Mouse (Mus musculus) right cerebral cortex, adult 18-20 months (tissue): ENCODE measurements around the gene Skor1.

ENCODE experiments used
- DNase-seq: peaks from one replicate; pipeline ENCODE4 v3.0.0; 2022; ENCODE audit warnings: mixed read lengths

Gene Skor1

DNA sequence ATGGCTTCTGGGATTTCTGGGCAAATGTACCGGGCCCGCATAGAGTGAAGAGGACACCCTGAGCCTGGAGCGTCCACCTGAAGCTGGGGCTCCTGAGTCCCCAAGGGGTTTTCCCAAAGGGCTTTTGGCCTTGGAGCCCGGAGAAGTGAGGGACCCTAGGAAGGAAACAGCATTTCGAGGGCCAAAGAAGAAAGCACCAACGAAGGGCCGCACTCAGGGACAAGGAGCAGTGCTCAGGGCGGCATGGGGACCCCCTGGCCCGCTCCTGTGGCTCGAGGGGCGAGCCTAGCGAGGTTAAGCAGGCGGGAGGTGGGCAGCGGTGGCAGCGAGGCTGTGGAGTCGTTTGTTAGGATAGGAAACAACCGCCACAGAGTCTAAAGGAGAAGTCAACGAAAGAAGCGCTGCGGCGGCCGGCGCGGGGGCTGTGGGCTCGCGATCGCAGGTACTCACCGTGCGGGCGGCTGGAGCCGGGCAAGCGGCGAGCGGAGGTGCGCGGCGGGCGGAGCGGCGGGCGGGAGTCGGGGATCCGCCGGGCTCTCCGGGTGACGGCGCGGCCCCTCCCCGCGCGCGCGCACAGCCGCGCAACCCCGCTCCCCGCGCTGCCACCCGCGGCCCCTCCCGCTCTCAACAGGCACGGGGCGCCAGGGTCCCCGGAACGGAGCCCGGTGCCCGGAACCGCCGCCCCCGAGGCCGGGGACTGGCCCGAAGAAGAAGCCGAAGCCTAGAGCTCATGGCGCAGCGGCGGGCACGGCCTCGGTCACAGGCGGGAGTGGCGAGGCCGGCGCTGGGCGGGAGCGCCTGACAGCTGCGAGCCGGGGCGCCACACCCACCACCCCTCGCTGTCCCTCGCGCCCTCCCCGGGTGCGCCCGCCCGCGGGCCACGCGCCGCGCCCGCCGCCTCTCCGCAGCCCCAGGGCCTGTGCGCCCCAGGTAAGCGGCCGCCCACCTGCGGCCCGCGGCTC is at the start of gene Skor1:
Gene Skor1 (minus strand): TSS at position 552 of the 962 bp plus-strand sequence.
- DNase-seq: no peak

- DNase-seq: peak; percentile 10
Measured at GRCm38 (mm10) chr9:63197252-63197651, 48.5 kb upstream of the Skor1 start.

- DNase-seq: no peak
Measured at GRCm38 (mm10) chr9:63196114-63196682, 47.4 kb upstream of the Skor1 start.

DNA sequence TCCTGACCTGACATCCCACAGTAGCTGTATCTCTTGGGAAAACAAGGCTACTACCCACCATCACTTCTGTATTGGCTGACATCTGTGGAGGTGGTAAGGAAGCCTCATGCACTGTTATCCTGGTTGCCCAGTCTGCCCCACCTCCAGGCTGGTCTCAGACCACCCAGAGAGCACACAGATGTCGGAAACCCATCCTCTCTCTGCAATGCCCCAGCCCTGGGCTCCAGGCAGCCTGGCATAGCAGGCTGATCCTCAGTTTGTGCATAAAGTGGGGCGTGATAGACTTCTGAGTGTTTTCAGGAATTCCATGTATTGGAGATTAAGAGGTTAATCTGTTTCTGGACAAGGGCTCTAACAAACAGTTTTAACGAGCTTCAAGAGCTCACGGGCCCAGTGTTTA is 46.8 kb upstream of the Skor1 start:
- DNase-seq: no peak

DNA sequence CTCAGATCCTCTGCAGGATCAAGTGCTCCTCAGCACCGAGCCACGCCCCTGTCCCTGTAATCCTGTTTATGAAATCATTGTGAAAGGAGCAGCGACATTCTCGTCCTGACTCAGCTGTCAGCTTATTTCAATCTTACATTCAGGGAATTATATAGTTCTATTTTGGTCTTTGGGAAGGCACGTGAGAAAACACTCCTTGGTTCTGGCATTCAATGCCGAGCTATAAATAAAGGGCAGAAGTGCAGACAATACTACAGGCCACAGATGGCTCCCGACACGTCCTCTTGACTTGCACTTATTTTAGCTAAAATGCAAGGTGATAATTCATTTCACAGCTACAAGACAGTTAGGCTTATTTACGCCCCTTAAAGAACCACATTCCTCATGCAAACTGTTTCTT is 46.0 kb upstream of the Skor1 start:
- DNase-seq: no peak

GRCm38 (mm10) chr9:63192809-63193208 is 44.0 kb upstream of the Skor1 start:
- no peak for DNase-seq

DNA sequence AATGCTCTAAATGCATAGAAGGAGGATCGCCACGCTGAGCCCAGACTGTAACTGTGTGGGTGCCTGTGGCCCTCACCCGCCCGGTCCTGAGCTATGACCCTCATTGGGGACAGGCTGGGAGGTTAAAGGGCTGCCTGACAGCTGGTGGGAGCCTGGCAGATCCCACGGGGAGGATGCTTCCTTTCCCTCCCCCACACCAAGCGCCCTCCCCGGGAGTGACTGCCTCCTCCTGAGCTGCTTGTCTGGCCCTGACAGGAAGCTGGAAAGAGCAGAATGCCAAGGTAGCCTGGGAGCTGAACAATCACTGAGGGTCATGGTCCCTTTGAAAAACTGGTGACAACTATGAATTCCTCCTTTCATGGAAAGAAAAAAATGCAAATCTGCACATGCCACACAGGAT is 38.5 kb upstream of the Skor1 start:
- DNase-seq: no peak

DNA sequence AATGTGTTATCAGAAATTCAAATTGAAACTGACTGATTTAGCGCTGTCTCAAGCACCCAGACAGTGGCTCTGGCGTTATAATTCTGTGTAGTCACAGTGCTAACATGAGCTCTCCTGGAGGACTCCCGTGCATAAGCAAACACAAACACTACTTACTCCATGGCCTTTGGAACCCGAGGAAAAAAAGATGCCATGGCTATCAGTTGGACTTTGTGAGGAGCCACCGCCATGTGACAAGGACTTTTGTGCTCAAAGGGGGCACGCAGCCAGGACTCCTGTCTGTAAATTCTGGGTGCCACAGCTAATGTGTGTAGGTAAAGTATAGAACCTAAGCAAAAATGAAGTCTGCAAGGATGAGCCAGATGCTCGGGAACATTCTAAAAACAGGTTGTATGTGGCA is 36.5 kb upstream of the Skor1 start:
- DNase-seq: no peak

- no peak for DNase-seq
Measured at GRCm38 (mm10) chr9:63183864-63184263, 35.1 kb upstream of the Skor1 start.

DNA sequence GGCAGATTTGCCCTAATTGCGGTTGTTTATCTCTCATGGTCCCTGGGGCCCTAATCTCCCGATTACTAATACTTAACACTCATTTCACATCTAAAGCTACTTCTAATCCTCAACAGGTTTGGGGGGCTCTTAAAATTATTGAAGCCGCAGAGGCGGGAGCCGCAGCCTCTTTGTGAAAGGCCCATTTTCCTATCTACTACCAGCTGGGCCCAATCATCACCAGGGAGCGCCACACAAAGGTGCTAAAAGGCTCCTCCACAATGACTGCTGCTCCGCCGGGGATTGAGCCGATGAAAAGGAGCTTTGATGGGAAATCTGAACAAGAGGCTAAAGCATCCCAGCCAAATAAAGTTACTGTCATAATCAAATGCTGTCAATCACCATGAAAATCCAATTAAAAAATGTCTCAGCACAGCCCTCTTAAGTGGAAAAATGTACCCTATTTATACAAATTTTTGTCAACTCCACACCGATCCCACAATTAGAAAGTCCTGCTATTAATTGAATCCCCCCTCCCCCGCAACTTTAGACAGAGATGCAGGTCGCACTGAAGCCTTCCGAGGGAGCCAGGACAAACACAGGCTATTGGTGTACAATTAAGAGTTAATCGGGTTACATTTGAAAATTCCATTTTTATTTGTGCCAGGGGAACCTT is 33.7 kb upstream of the Skor1 start:
- no peak for DNase-seq

DNA sequence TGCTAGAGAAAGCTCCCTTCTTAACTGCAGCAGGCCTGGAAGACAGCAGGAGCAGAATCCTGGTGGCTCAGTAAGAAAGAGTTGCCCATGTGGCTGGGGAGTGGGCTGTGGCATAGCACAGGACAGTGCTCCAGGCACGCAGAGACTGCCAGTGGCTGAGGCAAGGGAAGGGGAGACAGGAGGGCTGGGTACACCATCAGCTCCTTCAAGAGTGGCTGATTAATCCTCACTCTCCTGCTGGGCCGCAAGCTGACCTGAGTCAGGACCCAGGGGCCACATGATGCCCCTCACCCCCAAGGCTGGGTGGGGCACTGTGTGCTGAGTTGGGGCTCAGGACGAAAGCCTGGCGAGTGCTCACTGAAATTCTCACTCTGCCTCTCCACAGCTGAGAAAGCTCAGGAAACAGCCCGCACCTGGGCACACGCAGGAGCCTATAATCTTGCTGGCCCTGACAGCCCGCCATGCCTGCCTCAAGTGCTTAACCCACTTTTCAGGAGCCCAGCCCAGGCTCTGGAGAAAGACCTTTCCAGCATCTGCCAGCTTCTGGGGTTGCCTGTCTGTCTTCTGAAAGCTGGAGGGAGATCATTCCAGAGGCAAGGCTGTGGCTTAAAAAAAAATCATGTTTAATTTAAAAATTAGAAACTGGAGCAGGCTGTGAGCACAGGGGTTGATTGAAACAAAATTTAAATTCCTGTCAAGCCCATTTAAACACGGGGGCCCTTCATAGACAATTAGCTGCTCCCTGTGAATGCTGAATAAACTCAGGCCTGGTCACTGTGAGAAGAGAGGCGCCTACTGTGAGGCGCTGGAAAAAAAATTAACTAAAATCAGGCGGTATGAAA is 32.8 kb upstream of the Skor1 start:
- DNase-seq: no peak

GRCm38 (mm10) chr9:63178296-63178695 is 29.5 kb upstream of the Skor1 start:
- DNase-seq: no peak

GRCm38 (mm10) chr9:63174001-63174721 is 25.4 kb upstream of the Skor1 start:
- DNase-seq: no peak

GRCm38 (mm10) chr9:63171951-63172350 is 23.2 kb upstream of the Skor1 start:
- DNase-seq: no peak

DNA sequence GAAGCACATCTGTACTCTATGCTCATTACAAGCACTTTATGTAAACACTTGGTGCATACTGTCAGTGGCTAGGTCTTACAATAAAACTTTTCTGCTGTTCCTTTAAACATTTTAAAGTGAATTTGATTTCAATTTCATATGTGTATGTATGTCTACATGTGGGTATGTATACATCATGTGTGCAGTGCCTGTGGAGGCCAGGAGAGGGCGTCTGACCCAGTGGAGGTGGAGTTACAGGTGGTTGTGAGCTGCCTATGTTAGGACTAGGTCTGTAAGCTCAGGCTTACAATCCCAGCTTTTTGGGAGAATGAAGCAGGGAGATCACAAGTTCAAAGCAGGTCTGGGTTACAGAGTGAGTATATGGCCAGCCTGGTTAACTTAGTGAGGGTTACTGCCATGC is 20.4 kb upstream of the Skor1 start:
- no peak for DNase-seq

DNA sequence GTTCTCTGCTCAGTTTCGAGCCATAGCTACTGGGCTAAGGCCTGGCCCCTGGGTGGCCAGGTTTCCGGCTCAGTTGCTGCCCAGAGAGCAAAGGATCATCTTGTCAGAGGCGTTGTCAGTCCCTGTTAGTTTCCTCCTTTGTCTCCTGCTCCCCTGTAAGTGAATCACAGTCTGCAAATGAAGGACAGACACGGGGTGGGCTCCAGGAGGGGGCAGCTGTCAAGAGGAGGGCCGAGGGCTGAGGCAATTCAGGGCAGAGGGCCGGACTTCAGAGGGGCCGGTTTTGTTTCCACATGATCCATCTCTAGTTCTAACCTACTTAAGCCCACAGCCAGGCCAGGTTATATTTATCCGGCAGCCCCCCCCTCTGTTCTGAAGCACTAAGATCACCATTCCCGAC is 16.3 kb upstream of the Skor1 start:
- DNase-seq: no peak

DNA sequence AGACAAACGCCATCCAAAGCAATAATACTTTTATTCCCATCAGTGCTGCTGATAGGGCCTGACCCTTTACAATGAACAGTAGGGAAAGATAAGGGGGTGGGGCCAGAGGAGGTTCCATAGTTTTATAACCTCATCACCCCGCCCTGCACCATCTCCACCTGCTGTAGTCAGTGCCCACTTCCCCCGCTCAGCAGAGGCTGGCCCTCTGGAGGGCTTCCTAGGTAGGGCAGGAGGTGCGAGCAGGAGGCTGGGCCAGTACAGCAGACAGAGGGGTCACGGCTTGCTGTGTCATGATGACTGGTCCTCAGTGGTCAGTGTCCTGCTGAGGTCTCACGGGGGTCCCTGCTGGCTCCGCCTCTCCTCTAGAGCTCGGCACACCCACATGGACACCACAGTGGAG is 15.0 kb upstream of the Skor1 start:
- no peak for DNase-seq

DNA sequence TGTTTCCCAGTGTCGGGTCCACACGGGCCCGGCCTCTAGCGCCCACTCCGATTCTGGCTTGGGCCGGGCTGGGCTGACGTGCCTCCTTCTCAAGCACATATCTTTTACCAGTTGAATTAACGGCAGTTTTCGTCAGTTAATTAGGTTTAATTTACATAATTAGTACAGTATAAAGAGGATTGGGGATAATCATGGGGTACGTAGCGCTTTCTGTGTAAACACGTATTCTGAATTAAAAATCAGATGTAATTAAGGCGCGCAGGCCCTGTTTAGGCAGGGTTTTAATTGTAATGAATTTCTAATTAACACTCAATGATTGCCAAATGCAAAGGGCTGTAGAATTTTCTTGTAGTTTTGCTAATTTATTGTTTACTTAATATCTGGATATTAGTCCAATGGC is 3.2 kb upstream of the Skor1 start:
- DNase-seq: no peak

DNA sequence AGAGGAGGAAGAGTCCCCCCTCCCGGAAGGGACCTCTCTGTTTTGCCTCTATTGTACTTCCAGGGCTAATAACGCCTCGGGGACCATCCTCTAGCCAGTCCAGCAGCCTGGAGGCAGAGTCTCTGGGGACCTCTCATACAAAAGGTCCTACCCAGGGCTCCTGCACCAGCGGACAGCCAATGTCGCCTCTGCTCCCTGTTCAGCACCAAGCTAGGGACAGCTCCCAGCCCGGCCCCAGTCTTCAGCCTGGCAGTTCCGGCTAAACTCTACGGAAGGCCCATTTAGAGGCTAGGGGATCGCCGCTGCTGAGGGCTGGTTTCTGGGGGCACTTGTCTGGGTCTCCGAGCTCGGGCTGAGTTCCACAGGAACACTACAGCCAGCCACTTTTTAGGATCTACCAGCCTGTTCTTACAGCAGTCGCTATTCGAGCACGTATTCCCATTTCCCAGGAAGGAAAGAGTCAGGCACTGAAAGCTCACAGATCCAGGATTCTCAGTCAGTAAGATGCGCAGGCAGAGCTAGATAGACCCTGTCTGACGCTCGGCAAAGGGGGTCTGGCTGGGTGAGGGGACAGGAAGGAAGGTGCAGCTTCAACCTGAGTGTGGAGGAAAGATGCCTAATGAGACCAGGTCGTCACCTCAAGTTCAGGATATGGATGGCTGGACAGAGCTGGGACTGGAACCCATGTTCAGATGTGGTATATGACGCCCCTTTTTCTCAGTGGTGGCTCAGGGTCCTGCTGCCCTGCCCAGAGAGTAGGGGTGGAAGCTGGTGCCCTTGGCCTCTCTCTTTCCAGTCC is 2.5 kb upstream of the Skor1 start:
- no peak for DNase-seq

- no peak for DNase-seq
Measured at GRCm38 (mm10) chr9:63150086-63150800, 1.5 kb upstream of the Skor1 start.

GRCm38 (mm10) chr9:63149372-63149766 is 608 bp upstream of the Skor1 start:
- no peak for DNase-seq
